Mouse (Mus musculus) left cerebral cortex, adult 2 months (tissue): ENCODE measurements around the gene Bloc1s5. TPM values are rescaled to one million over a fixed set of nuclear protein-coding genes. Genes with fewer than 3 reads are reported as not detected.

Experiments used
- DNase-seq, 2 experiments: peaks; one replicate each; pipeline ENCODE4 v3.0.0; 2021 to 2022; ENCODE audit warnings: low spot score in 2 of 2, mixed read lengths in 1 of 2; ENCODE audit errors: extremely low spot score in 1 of 2
- H3K27ac ChIP-seq: fragments of 200-600 bp; 2 replicates; pipeline ENCODE4 v1.8.1; 2022
- H3K4me3 ChIP-seq: fragments of 200-600 bp; 2 replicates; pipeline ENCODE4 v1.8.1; 2022
- CTCF ChIP-seq: fragments of 200-600 bp; IDR thresholded peaks from 2 replicates; pipeline ENCODE4 v1.8.1; 2022; ENCODE audit warnings: antibody characterized with exemption, mild to moderate bottlenecking, moderate library complexity
- intact Hi-C: fragments of 180-260 bp; cut with DNase I; formaldehyde crosslinking; loops from one replicate; pipeline ENCODE4 v1.15.1; 2025
- total RNA-seq, 2 experiments: library from RNA; stranded (reverse); gene quantifications; 2 replicates each; pipeline ENCODE4 v1.2.3; 2021

The Bloc1s5 gene
- total RNA-seq, 2 experiments from 2014 or later: 9.6 to 9.8 TPM

DNA sequence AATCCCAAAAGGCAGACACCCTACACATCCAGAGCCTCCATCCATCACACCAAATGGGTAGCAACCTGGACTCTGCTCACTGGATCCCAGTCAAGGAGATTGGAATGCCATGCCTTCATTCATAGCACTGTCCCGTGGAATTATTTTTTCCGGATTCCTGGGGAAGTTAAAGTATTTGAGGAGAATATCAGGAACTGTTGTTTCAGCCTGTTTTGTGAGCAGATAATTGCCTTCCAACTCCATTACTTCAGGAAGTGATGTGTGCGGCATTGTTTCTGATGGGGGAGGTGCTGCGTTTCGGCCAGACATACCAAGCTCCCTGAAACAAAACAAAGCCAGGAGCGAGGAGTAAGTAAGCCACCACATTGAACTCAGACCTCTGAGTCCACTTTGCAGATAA is 41.8 kb downstream of the Bloc1s5 start:
- no peak for DNase-seq
- TF ChIP-seq CTCF: no peak
- no peak overlapping the region for H3K27ac ChIP-seq

GRCm38 (mm10) chr13:38587350-38587749 is 47.6 kb downstream of the Bloc1s5 start:
- DNase-seq: no peak
- intact Hi-C loops: no loop called here
- no peak for TF ChIP-seq CTCF
- Histone ChIP-seq H3K27ac (no peak overlapping the region), H3K4me3 (no peak overlapping the region)

More for the DNA sequence above, 41.8 kb downstream of the Bloc1s5 start:
- H3K4me3 ChIP-seq: no peak overlapping the region
- intact Hi-C loops: loop anchor here (10.0 kb wide), 1 partner anchor 378 kb away; no protein-coding TSS in a partner anchor

GRCm38 (mm10) chr13:38586451-38586850 is 48.5 kb downstream of the Bloc1s5 start:
- DNase-seq: no peak
- TF ChIP-seq CTCF: no peak
- intact Hi-C loops: no loop called here
- Histone ChIP-seq H3K27ac (no peak overlapping the region), H3K4me3 (no peak overlapping the region)

DNA sequence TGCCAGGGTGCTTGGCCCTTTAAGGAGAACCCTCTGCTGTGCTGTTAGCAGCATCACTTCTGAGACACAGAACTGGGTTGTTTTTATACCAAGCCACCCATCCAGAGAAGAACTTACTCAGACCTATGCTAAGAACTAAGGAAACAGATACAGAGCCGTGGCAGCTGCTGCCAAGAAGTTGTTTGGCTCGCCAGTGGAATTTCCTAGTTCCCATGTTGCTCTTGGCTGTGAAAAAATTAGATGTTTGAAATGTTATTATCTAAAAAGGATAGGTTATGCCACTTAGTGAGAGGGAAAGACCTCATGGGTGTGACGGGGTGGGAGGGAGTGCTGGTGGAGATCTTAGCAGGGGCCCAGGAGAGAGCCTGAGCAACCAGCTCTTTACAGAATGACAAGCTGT is 52.1 kb downstream of the Bloc1s5 start:
- intact Hi-C loops: loop anchor here (5.0 kb wide), 1 partner anchor 240 kb away; no protein-coding TSS in a partner anchor
- no peak overlapping the region for H3K4me3 ChIP-seq
- no peak overlapping the region for H3K27ac ChIP-seq
- DNase-seq: no peak
- TF ChIP-seq CTCF: no peak

DNA sequence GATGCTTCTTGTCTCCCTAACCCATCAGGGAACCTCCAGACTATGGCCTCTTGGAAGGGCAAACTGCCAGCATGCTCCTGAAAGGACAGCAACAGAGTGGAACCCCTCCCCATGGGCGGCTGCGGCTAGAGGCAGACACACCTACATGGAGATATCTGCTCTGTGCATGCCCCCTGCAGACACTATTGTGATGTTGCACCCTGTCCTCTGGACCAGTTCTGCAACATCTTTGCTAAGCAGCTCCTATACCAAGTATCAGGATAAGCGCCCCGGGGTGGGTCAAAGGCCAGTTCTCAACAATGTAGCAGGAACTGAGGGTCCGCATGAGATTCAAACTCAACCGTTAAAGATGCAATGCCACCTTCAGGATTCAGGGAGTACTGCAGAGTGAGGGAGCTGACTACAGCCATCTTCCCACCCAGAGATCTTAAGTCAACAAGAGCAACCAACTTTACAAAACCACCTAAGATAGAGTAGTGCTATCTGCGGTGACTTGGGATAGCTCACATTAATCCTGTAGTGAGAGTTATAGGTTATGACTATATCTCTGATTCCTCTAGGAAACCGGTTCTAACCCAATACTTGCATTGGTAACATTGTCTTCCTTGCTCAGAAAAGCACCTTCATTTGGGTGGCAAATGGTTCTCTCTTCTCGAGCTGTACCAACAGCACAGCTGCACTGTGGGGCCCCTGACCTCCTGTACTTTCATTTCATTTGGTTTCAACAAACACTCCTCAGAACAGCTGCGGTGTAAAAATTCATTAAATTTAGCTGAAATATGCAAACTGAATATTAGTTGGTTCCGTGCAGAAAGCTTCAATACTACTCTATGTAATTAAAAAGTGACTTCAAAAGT is 54.1 kb downstream of the Bloc1s5 start:
- H3K4me3 ChIP-seq: no peak overlapping the region
- intact Hi-C loops: loop anchor here (5.0 kb wide), 1 partner anchor 239 kb away; no protein-coding TSS in a partner anchor

GRCm38 (mm10) chr13:38579971-38580600 is 54.8 kb downstream of the Bloc1s5 start:
- no peak for TF ChIP-seq CTCF
- intact Hi-C loops: loop anchor here (5.0 kb wide), 1 partner anchor 238 kb away; no protein-coding TSS in a partner anchor
- Histone ChIP-seq H3K4me3 (no peak overlapping the region), H3K27ac (no peak overlapping the region)
- no peak for DNase-seq

More for the DNA sequence above, 54.1 kb downstream of the Bloc1s5 start:
- peak; percentile 66 for TF ChIP-seq CTCF
- no peak overlapping the region for H3K27ac ChIP-seq
- DNase-seq: no peak

DNA sequence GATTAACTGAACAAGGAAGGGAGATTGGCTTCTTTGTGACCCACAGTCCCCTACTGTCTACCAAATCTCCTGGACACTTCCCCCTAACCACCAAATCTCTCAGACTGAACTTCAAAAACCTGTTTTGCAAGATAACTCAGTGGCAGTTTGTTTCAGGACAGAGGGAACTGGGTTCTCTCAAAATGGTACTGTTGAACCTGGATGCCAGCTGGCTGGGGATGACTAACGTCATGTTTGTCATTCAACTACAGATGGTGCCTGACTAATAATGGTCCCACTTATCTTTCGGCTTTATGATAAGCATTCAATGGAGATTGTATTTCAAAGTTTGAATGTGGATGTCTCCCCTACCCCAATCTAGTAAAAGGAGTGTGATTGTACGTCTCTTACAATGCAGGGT is 60.2 kb downstream of the Bloc1s5 start:
- no peak for TF ChIP-seq CTCF
- DNase-seq: no peak
- intact Hi-C loops: no loop called here
- no peak overlapping the region for H3K4me3 ChIP-seq
- H3K27ac ChIP-seq: no peak overlapping the region

- no peak for DNase-seq
- no peak overlapping the region for H3K4me3 ChIP-seq
- intact Hi-C loops: no loop called here
- TF ChIP-seq CTCF: no peak
- no peak overlapping the region for H3K27ac ChIP-seq
Measured at GRCm38 (mm10) chr13:38573281-38573680, 61.6 kb downstream of the Bloc1s5 start.

DNA sequence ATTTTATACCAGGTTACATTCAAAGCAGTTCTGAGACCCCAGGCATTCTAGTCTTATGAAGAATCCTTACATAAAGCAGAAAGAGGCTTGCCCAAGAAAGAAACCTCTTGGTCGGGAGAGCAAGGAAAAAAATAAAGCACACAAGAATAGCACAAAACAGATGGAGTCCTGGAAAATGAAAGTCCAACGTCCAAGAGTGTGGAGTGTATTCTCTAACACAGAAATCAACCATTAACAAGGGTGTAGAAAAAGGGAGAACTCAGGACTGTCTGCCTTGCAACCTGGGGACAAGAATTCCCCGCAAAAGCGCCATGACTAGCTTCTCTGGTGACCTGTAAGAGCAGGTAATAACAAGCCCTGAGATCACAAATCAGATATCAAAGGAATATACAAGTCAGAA is 69.7 kb downstream of the Bloc1s5 start:
- no peak for DNase-seq
- no peak overlapping the region for H3K27ac ChIP-seq
- TF ChIP-seq CTCF: no peak
- intact Hi-C loops: no loop called here
- no peak overlapping the region for H3K4me3 ChIP-seq

- TF ChIP-seq CTCF: no peak
- Histone ChIP-seq H3K27ac (no peak overlapping the region), H3K4me3 (no peak overlapping the region)
- intact Hi-C loops: no loop called here
- no peak for DNase-seq
Measured at GRCm38 (mm10) chr13:38554611-38555010, 80.3 kb downstream of the Bloc1s5 start.

DNA sequence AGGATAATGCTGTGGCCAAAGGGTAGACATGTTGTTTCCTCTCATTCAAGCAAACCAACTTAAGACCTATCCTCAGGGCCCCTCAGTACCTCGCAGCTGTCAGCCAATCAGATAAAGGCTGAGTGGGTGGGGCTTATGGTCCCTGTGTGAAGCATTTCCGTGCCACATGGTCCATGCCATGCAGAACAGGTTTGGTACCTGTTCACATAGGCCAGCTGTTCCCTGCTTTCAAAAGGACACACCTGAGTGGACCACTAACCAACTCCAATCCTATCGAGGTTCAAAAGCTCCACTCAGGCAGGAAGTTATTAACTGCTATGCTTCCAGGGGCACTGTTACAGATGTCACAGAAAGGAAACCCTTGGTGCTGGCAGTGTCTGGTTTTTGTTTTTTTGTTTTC is 80.7 kb downstream of the Bloc1s5 start:
- no peak overlapping the region for H3K4me3 ChIP-seq
- no peak overlapping the region for H3K27ac ChIP-seq
- no peak for TF ChIP-seq CTCF
- intact Hi-C loops: no loop called here
- no peak for DNase-seq

GRCm38 (mm10) chr13:38548681-38549080 is 86.2 kb downstream of the Bloc1s5 start:
- TF ChIP-seq CTCF: peak; percentile 6; the same call in 1 of the 2 replicates
- H3K4me3 ChIP-seq: no peak overlapping the region
- H3K27ac ChIP-seq: no peak overlapping the region
- DNase-seq: no peak
- intact Hi-C loops: no loop called here
